Mouse (Mus musculus): ENCODE results near the gene Cyp2w1. TPM values are rescaled to one million over a fixed set of nuclear protein-coding genes. Genes with fewer than 3 reads are reported as not detected.

The Cyp2w1 gene
- polyA plus RNA-seq, 1 experiment, result not detected

DNA sequence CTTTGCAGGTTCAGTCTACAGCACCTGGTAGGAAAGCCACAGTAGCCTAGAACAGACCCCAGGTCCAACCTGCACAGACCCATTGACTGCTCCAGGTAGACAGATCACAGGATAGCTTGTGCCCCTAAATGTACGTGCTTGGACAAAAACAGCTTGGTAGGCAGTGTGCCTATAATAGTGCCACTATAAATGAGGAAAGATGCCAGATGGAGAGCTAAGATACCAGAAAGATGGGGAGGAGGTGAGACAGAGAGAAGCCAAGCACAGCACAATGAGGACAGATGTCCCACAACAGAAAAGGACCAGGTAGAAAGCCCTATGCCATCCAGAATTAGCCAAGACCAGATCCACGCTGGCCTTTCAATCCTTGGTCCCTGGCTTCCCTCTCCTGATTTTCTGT lies 49.7 kb downstream of the Cyp2w1 start:
- no peak for TF ChIP-seq MYOD1 (IDR thresholded peaks at IDR 0.05; ENCODE audit: control insufficient read depth in 1 of 3, insufficient read length in 2 of 3, low read depth in 2 of 3)
- TF ChIP-seq POLR2AphosphoS2 (IDR thresholded peaks at IDR 0.05; ENCODE audit: insufficient read length, low read depth), result no peak
- TF ChIP-seq USF1 (IDR thresholded peaks at IDR 0.05; ENCODE audit: low read depth), result no peak
- no peak for TF ChIP-seq MYOG (IDR thresholded peaks at IDR 0.05; ENCODE audit: control insufficient read depth in 1 of 3, insufficient read depth in 1 of 3, insufficient read length in 2 of 3, low read depth in 2 of 3)
- no peak for TF ChIP-seq TCF3 (IDR thresholded peaks at IDR 0.05; ENCODE audit: insufficient read length, low read depth)
- TF ChIP-seq POLR2A (IDR thresholded peaks at IDR 0.05; ENCODE audit: insufficient read length, low read depth), result no peak
- TF ChIP-seq E2F4 (IDR thresholded peaks at IDR 0.05; ENCODE audit: insufficient read depth), result no peak
- TF ChIP-seq CEBPB (IDR thresholded peaks at IDR 0.05; ENCODE audit: insufficient read depth, poor library complexity, severe bottlenecking), result no peak
- no peak for TF ChIP-seq MAX (IDR thresholded peaks at IDR 0.05; ENCODE audit: low read depth)
- no peak for TF ChIP-seq REST (IDR thresholded peaks at IDR 0.05; ENCODE audit: insufficient read depth, insufficient read length)
- TF ChIP-seq SRF (IDR thresholded peaks at IDR 0.05; ENCODE audit: control insufficient read depth, insufficient read length, low read depth), result no peak
- TF ChIP-seq TCF12 (IDR thresholded peaks at IDR 0.05; ENCODE audit: insufficient read depth, poor library complexity, severe bottlenecking), result no peak
- Histone ChIP-seq H3K4me3 (no peak overlapping the region), H3K79me2 (ENCODE audit: control insufficient read depth, insufficient read depth) (no peaks in the 10 kb centered on the region), H3K36me3 (ENCODE audit: control insufficient read depth, insufficient read depth) (no peaks in the 10 kb centered on the region), H3K27me3 (ENCODE audit: control insufficient read depth, insufficient read depth, insufficient read length) (no peaks in the 10 kb centered on the region), H3ac (ENCODE audit: control insufficient read depth, insufficient read length) (no peak overlapping the region), H3K4me2 (ENCODE audit: low read depth) (no peak overlapping the region)

DNA sequence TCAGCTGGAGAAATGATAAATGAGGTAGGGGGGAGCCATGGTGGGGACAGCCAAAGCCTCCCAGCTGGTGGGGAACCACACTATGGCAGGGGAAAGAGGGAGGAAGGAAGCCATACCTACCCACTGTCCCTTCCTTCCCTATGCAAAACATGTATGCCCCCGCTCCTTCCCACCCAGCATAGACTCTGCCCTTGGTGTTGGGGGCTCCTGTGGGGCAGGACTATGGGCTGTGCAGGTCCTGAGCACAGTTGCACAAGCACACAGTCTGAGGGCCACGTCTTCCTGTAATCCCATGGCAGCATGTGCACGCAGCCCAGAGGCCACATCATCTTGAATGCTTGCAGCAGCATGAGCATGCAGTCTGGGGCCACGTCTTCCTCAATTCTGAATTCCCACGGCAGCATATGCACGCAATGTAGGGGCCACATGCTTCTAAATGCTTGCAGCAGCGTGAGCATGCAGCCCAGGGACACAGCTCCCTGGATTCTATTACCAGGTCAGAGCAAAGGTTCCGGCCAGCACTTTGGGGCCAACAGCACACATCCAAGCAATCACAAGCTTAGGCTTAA lies 51.4 kb downstream of the Cyp2w1 start:
- Histone ChIP-seq H3K27me3 (ENCODE audit: control insufficient read depth, insufficient read depth, insufficient read length) (no peaks in the 10 kb centered on the region), H3K4me2 (ENCODE audit: low read depth) (no peak overlapping the region), H3K79me2 (ENCODE audit: control insufficient read depth, insufficient read depth) (no peaks in the 10 kb centered on the region), H3K36me3 (ENCODE audit: control insufficient read depth, insufficient read depth) (no peaks in the 10 kb centered on the region), H3K4me3 (no peak overlapping the region), H3ac (ENCODE audit: control insufficient read depth, insufficient read length) (no peak overlapping the region)
- TF ChIP-seq MYOG (IDR thresholded peaks at IDR 0.05; ENCODE audit: control insufficient read depth in 1 of 3, insufficient read depth in 1 of 3, insufficient read length in 2 of 3, low read depth in 2 of 3) (no peak), CEBPB (IDR thresholded peaks at IDR 0.05; ENCODE audit: insufficient read depth, poor library complexity, severe bottlenecking) (no peak), TCF12 (IDR thresholded peaks at IDR 0.05; ENCODE audit: insufficient read depth, poor library complexity, severe bottlenecking) (no peak), USF1 (IDR thresholded peaks at IDR 0.05; ENCODE audit: low read depth) (no peak), SRF (IDR thresholded peaks at IDR 0.05; ENCODE audit: control insufficient read depth, insufficient read length, low read depth) (no peak), REST (IDR thresholded peaks at IDR 0.05; ENCODE audit: insufficient read depth, insufficient read length) (no peak), MYOD1 (IDR thresholded peaks at IDR 0.05; ENCODE audit: control insufficient read depth in 1 of 3, insufficient read length in 2 of 3, low read depth in 2 of 3) (no peak)

DNA sequence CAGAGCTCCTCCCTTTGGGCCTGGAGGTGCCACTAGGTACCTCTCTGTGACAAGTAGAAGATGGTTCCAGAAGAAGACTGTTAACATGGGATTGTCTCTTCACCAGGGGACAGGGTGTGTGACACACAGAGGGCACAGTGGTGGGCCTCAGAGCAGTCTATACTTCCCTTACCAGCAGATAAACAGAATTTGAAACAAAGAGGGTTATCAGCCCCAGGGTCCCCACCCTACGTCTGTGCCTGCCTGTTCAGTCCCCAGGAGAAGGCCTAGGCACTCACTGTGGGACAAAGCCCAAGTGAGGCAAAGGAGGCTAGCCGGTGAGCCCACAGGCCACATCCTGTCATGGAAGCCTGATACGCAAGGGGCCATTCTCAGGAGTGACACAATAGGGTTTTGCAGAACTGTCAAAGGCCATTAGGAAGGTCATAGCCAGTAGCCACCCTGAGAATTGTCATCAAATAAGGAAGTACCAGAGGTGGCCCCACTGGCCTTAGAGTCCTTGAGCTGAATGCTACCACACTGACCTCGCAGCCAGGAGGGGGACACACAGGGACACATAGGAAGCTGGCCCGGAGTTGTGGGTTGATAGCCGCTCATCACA lies 52.5 kb downstream of the Cyp2w1 start, which contains the start of gene C130050O18Rik:
TSS of gene C130050O18Rik (plus strand) at position 480 of the 601 bp plus-strand sequence.
- TF ChIP-seq MYOG (IDR thresholded peaks at IDR 0.05; ENCODE audit: control insufficient read depth in 1 of 3, insufficient read depth in 1 of 3, insufficient read length in 2 of 3, low read depth in 2 of 3), result no peak
- TF ChIP-seq MAX (IDR thresholded peaks at IDR 0.05; ENCODE audit: low read depth), result no peak
- no peak for TF ChIP-seq TCF3 (IDR thresholded peaks at IDR 0.05; ENCODE audit: insufficient read length, low read depth)
- no peak for TF ChIP-seq TCF12 (IDR thresholded peaks at IDR 0.05; ENCODE audit: insufficient read depth, poor library complexity, severe bottlenecking)
- TF ChIP-seq MYOD1 (IDR thresholded peaks at IDR 0.05; ENCODE audit: control insufficient read depth in 1 of 3, insufficient read length in 2 of 3, low read depth in 2 of 3), result no peak
- no peak for TF ChIP-seq REST (IDR thresholded peaks at IDR 0.05; ENCODE audit: insufficient read depth, insufficient read length)
- TF ChIP-seq CEBPB (IDR thresholded peaks at IDR 0.05; ENCODE audit: insufficient read depth, poor library complexity, severe bottlenecking), result no peak
- no peak for TF ChIP-seq E2F4 (IDR thresholded peaks at IDR 0.05; ENCODE audit: insufficient read depth)
- TF ChIP-seq POLR2AphosphoS2 (IDR thresholded peaks at IDR 0.05; ENCODE audit: insufficient read length, low read depth), result no peak
- TF ChIP-seq SRF (IDR thresholded peaks at IDR 0.05; ENCODE audit: control insufficient read depth, insufficient read length, low read depth), result no peak
- TF ChIP-seq USF1 (IDR thresholded peaks at IDR 0.05; ENCODE audit: low read depth), result no peak
- no peak for TF ChIP-seq POLR2A (IDR thresholded peaks at IDR 0.05; ENCODE audit: insufficient read length, low read depth)
- H3K79me2 ChIP-seq (ENCODE audit: control insufficient read depth, insufficient read depth), result no peaks in the 10 kb centered on the region
- no peak within 1 kb of the TSS for H3ac ChIP-seq (ENCODE audit: control insufficient read depth, insufficient read length)
- no peak within 1 kb of the TSS for H3K4me3 ChIP-seq
- H3K4me2 ChIP-seq (ENCODE audit: low read depth), result no peak within 1 kb of the TSS
- no peaks in the 10 kb centered on the region for H3K36me3 ChIP-seq (ENCODE audit: control insufficient read depth, insufficient read depth)
- H3K27me3 ChIP-seq (ENCODE audit: control insufficient read depth, insufficient read depth, insufficient read length), result no peaks in the 10 kb centered on the region

DNA sequence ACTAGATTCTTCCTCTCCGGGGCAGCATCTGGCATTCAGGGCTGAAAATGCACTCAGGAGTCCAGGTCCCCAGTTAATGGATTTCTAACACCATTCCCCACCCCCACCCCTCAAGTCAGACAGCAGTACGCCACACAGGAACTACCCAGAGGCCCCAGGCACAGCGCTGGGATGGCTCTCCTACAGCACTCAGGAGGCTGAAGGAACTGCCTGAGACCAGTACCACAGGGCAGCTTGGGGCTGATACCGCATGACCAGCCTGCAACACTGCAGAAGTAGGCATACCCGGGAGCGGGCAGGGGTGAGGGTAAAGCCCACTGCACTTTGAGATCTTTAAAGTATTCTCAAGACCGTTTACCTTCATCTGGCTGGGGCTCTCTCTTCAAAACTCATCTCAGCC lies 53.1 kb downstream of the Cyp2w1 start:
- no peaks in the 10 kb centered on the region for H3K79me2 ChIP-seq (ENCODE audit: control insufficient read depth, insufficient read depth)
- H3K36me3 ChIP-seq (ENCODE audit: control insufficient read depth, insufficient read depth), result no peaks in the 10 kb centered on the region
- TF ChIP-seq MYOG (IDR thresholded peaks at IDR 0.05; ENCODE audit: control insufficient read depth in 1 of 3, insufficient read depth in 1 of 3, insufficient read length in 2 of 3, low read depth in 2 of 3) (no peak), REST (IDR thresholded peaks at IDR 0.05; ENCODE audit: insufficient read depth, insufficient read length) (no peak), MYOD1 (IDR thresholded peaks at IDR 0.05; ENCODE audit: control insufficient read depth in 1 of 3, insufficient read length in 2 of 3, low read depth in 2 of 3) (no peak), TCF12 (IDR thresholded peaks at IDR 0.05; ENCODE audit: insufficient read depth, poor library complexity, severe bottlenecking) (no peak), POLR2A (IDR thresholded peaks at IDR 0.05; ENCODE audit: insufficient read length, low read depth) (no peak), POLR2AphosphoS2 (IDR thresholded peaks at IDR 0.05; ENCODE audit: insufficient read length, low read depth) (no peak), TCF3 (IDR thresholded peaks at IDR 0.05; ENCODE audit: insufficient read length, low read depth) (no peak)
- H3K4me3 ChIP-seq, result no peak overlapping the region
- no peaks in the 10 kb centered on the region for H3K27me3 ChIP-seq (ENCODE audit: control insufficient read depth, insufficient read depth, insufficient read length)
- no peak overlapping the region for H3K4me2 ChIP-seq (ENCODE audit: low read depth)
- H3ac ChIP-seq (ENCODE audit: control insufficient read depth, insufficient read length), result no peak overlapping the region
